Comparison of ENCODE assay signal across 8 mouse cellular contexts in the genomic region with DNA sequence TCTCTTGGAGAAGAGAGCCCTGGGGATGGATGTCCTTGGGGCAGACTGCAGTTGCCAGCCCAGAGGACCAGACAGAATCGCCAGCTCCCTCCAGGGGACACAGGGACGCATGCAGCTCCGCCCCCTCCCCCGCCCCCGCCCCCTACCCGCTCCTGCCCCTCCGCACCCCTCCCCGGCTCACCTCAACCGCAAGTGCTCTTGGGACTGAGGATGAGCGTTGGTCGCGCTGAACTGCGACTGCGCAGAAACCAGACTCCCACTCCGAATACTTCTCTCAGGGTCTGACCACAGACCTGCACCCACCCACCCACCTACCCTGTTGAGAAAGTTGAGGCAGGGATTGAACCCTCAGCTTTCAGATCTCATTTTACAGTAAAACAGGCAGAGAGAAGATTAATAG. TPM values are rescaled to one million over a fixed set of nuclear protein-coding genes. Genes with fewer than 3 reads are reported as not detected.
DNase-seq lines count a peak whose midpoint lies in the region; ATAC-seq and TF ChIP-seq lines count a peak whose summit lies in the region.

Slc2a5 (plus strand) TSS at position 229 of the 400 bp plus-strand sequence.

- WGBS in forebrain, embryonic 10.5 days: 9% methylated on average over 15 of the region's 15 CpGs
- WGBS in limb, embryonic 13.5 days: 14% methylated on average over 14 of the region's 15 CpGs
- WGBS in stomach, embryonic 16.5 days: 17% methylated on average over 12 of the region's 15 CpGs

- peaks cover 20% of the 10 kb centered on the region for H3K4me1 ChIP-seq in testis, adult 2 months (ENCODE audit: control insufficient read depth, insufficient read depth, low read length)
- peaks cover 19% of the 10 kb centered on the region for H3K4me1 ChIP-seq in forebrain, embryonic 10.5 days
- peaks cover 26% of the 10 kb centered on the region for H3K4me1 ChIP-seq in limb, embryonic 13.5 days
- peaks cover 11% of the 10 kb centered on the region for H3K4me1 ChIP-seq in stomach, embryonic 16.5 days (ENCODE audit: control insufficient read depth, insufficient read depth, low read length)

- TF ChIP-seq CTCF in testis, adult 2 months (IDR thresholded peaks at IDR 0.05; ENCODE audit: control insufficient read depth, insufficient read depth, insufficient replicate concordance, low read depth, low read length): no peak

- H3K36me3 ChIP-seq in testis, adult 2 months (ENCODE audit: control insufficient read depth, insufficient read depth, low read length): peaks cover 1% of the 10 kb centered on the region; the same call in 1 of the 2 replicates
- no peaks in the 10 kb centered on the region for H3K36me3 ChIP-seq in forebrain, embryonic 10.5 days (replicated peaks)
- no peaks in the 10 kb centered on the region for H3K36me3 ChIP-seq in limb, embryonic 13.5 days
- H3K36me3 ChIP-seq in stomach, embryonic 16.5 days (ENCODE audit: control insufficient read depth, insufficient read depth, low read length): no peaks in the 10 kb centered on the region

- peak within 1 kb of the TSS; percentile 82 for H3K27ac ChIP-seq in testis, adult 2 months (ENCODE audit: control insufficient read depth, insufficient read depth, low read depth, low read length)
- peak within 1 kb of the TSS; percentile 51 for H3K27ac ChIP-seq in forebrain, embryonic 10.5 days
- H3K27ac ChIP-seq in limb, embryonic 13.5 days: no peak within 1 kb of the TSS
- H3K27ac ChIP-seq in stomach, embryonic 16.5 days (ENCODE audit: low read length): no peak within 1 kb of the TSS

- peak within 1 kb of the TSS; percentile 86 for H3K4me3 ChIP-seq in testis, adult 2 months (ENCODE audit: control insufficient read depth, low read depth, low read length)
- H3K4me3 ChIP-seq in forebrain, embryonic 10.5 days: peak within 1 kb of the TSS; percentile 38
- H3K4me3 ChIP-seq in limb, embryonic 13.5 days: peak within 1 kb of the TSS; percentile 18
- no peak within 1 kb of the TSS for H3K4me3 ChIP-seq in stomach, embryonic 16.5 days (replicated peaks; ENCODE audit: low read length)

- no peak within 1 kb of the TSS for H3K9ac ChIP-seq in limb, embryonic 13.5 days
- H3K9ac ChIP-seq in stomach, embryonic 16.5 days (ENCODE audit: low read length): peak within 1 kb of the TSS; percentile 28; the same call in 1 of the 2 replicates

- peak; percentile 88 for TF ChIP-seq POLR2A in testis, adult 2 months (IDR thresholded peaks at IDR 0.05; ENCODE audit: control insufficient read depth, low read depth, low read length)

- no peaks in the 10 kb centered on the region for H3K9me3 ChIP-seq in forebrain, embryonic 10.5 days
- H3K9me3 ChIP-seq in limb, embryonic 13.5 days: no peaks in the 10 kb centered on the region
- no peaks in the 10 kb centered on the region for H3K9me3 ChIP-seq in stomach, embryonic 16.5 days (replicated peaks; ENCODE audit: control insufficient read depth, low read length)

- peak within 1 kb of the TSS; percentile 50 for H3K4me2 ChIP-seq in limb, embryonic 13.5 days (replicated peaks)
- H3K4me2 ChIP-seq in stomach, embryonic 16.5 days (ENCODE audit: low read depth, low read length): peak within 1 kb of the TSS; percentile 41

- ATAC-seq in limb, embryonic 13.5 days (ENCODE audit: low FRiP score, low read depth): no peak
- no peak for ATAC-seq in stomach, embryonic 16.5 days (ENCODE audit: insufficient read depth, low FRiP score)

- DNase-seq in testis, postnatal 10 days (ENCODE audit: low spot score): no peak
- DNase-seq in forebrain, embryonic 10.5 days (ENCODE audit: extremely low spot score, low spot score): peak; percentile 62
- no peak for DNase-seq in adrenal gland, postnatal 25 days
- DNase-seq in gastrocnemius, postnatal 10 days: no peak
- no peak for DNase-seq in right cerebral cortex, adult 18-20 months

- H3K27me3 ChIP-seq in testis, adult 2 months (ENCODE audit: control insufficient read depth, insufficient read depth, low read length): no peaks in the 10 kb centered on the region
- H3K27me3 ChIP-seq in forebrain, embryonic 10.5 days (ENCODE audit: poor library complexity, severe bottlenecking): 0 out of 2 replicates have a peak, but pooled peaks cover 6% of the 10 kb centered on the region
- no peaks in the 10 kb centered on the region for H3K27me3 ChIP-seq in limb, embryonic 13.5 days
- H3K27me3 ChIP-seq in stomach, embryonic 16.5 days (ENCODE audit: control insufficient read depth, insufficient read depth, low read length): no peaks in the 10 kb centered on the region

RNA-seq across cellular contexts. Expression of gene Slc2a5, which starts in this region (rescaled TPM):
- polyA plus RNA-seq in testis, adult 2 months (2012; rRNA removed): 732 and 736 TPM in 2 replicates
- polyA plus RNA-seq in forebrain, embryonic 10.5 days (2016; fragmentation: Nextera tagmentation; extraction: Ambion mirVana): 1.3 and 1.6 TPM in 2 replicates
- 2.2 TPM in 2 replicates for polyA plus RNA-seq in limb, embryonic 13.5 days (2015; fragmentation: Nextera tagmentation; extraction: Ambion mirVana)
- 1.00 and 1.8 TPM in 2 replicates for polyA plus RNA-seq in stomach, embryonic 16.5 days (2015; fragmentation: Nextera tagmentation; extraction: Ambion mirVana)
- total RNA-seq in adrenal gland, postnatal 25 days (2021): 2.3 and 3.6 TPM in 2 replicates
- 1 to 10 TPM; 2.0 to 2.4 TPM for total RNA-seq in gastrocnemius, postnatal 10 days (2021)

Comparison
In these comparisons a context has a peak if more than half of its experiments do, and no peak if none do; other contexts are left out.
1. RNA of gene Slc2a5 (polyA plus RNA-seq): 732 to 736 TPM in testis, adult 2 months; 2.2 TPM in limb, embryonic 13.5 days, 1.00 to 1.8 TPM in stomach, embryonic 16.5 days and 1.3 to 1.6 TPM in forebrain, embryonic 10.5 days; every median in the first group is over 100 times any median in the second.
2. H3K27ac ChIP-seq: peak in testis, adult 2 months (single experiment) and forebrain, embryonic 10.5 days (single experiment); none in limb, embryonic 13.5 days (single experiment) and stomach, embryonic 16.5 days (single experiment).